Mouse (Mus musculus) liver, postnatal 0 days (tissue): ENCODE results near the gene Ldhb.

Experiments
- CTCF ChIP-seq: sonication (generic); IDR thresholded peaks from 2 replicates; pipeline ENCODE4 v1.5.1; 2016; ENCODE audit warnings: antibody characterized with exemption, low read depth
- EP300 ChIP-seq: IDR thresholded peaks from 2 replicates; pipeline ENCODE4 v1.6.1; 2016; ENCODE audit warnings: antibody characterized with exemption, low read depth, mild to moderate bottlenecking

- no peak for TF ChIP-seq CTCF
- TF ChIP-seq EP300: no peak
Measured at GRCm38 (mm10) chr6:142451381-142451780, 56.4 kb downstream of the Ldhb start.
